Mouse (Mus musculus): ENCODE results near the gene Cdh8. TPM values are rescaled to one million over a fixed set of nuclear protein-coding genes. Genes with fewer than 3 reads are reported as not detected.

Gene Cdh8
- polyA plus RNA-seq, 2 experiments: 2.6 to 3.0 TPM

GRCm38 (mm10) chr8:99285103-99285502 is 131.2 kb downstream of the Cdh8 start:
- no peak for TF ChIP-seq POLR2A (IDR thresholded peaks at IDR 0.05; ENCODE audit: borderline replicate concordance, extremely low read depth, insufficient read depth, insufficient read length)
- H3K27ac ChIP-seq (replicated peaks; ENCODE audit: low read depth, low read length): no peak overlapping the region
- H3K4me3 ChIP-seq (replicated peaks; ENCODE audit: low read length): no peak overlapping the region
- no peaks in the 10 kb centered on the region for H3K4me1 ChIP-seq (ENCODE audit: control insufficient read depth, insufficient read depth, low read length)
- H3K4me2 ChIP-seq (replicated peaks; ENCODE audit: low read depth, low read length, severe bottlenecking): no peak overlapping the region
- no peaks in the 10 kb centered on the region for H3K27me3 ChIP-seq (ENCODE audit: control insufficient read depth, insufficient read depth, low read length)
- H3K9ac ChIP-seq (ENCODE audit: low read depth, low read length, severe bottlenecking): no peak overlapping the region
- WGBS: 96% methylated on average over 1 of the region's 1 CpGs
- no peak for DNase-seq (ENCODE audit: low spot score)
- no peaks in the 10 kb centered on the region for H3K9me3 ChIP-seq (ENCODE audit: control insufficient read depth, low read length)
- no peak for ATAC-seq (ENCODE audit: low FRiP score, low read depth)
- no peaks in the 10 kb centered on the region for H3K36me3 ChIP-seq (ENCODE audit: control insufficient read depth, insufficient read depth, low read length)

GRCm38 (mm10) chr8:99280375-99280774 is 135.9 kb downstream of the Cdh8 start:
- no peak overlapping the region for H3K27ac ChIP-seq (replicated peaks; ENCODE audit: low read depth, low read length)
- ATAC-seq (ENCODE audit: low FRiP score, low read depth) (no peak), DNase-seq (ENCODE audit: low spot score) (no peak)
- TF ChIP-seq POLR2A (IDR thresholded peaks at IDR 0.05; ENCODE audit: borderline replicate concordance, extremely low read depth, insufficient read depth, insufficient read length): no peak
- no peaks in the 10 kb centered on the region for H3K36me3 ChIP-seq (ENCODE audit: control insufficient read depth, insufficient read depth, low read length)
- no peak overlapping the region for H3K4me3 ChIP-seq (replicated peaks; ENCODE audit: low read length)
- no peaks in the 10 kb centered on the region for H3K27me3 ChIP-seq (ENCODE audit: control insufficient read depth, insufficient read depth, low read length)
- no peak overlapping the region for H3K9ac ChIP-seq (ENCODE audit: low read depth, low read length, severe bottlenecking)
- no peaks in the 10 kb centered on the region for H3K9me3 ChIP-seq (ENCODE audit: control insufficient read depth, low read length)
- no peaks in the 10 kb centered on the region for H3K4me1 ChIP-seq (ENCODE audit: control insufficient read depth, insufficient read depth, low read length)
- no peak overlapping the region for H3K4me2 ChIP-seq (replicated peaks; ENCODE audit: low read depth, low read length, severe bottlenecking)

DNA sequence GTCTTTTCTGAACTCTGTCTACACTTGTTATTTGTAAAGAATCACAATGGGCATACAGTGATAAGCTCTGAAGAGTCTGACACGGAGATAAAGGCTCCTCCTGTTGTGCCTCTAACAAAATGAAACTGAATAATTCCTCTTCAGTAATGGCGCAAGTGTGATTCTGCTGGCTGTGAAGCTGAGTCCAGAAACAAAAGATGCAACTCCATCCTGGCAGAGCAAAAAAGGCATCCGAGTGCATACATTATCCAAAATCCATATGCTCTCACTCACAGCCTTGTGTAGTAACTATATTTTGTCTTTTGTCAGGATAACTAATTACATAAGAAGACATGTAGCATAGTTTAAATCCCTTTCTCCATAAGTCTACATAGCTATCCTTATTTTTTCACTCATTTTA is 149.1 kb downstream of the Cdh8 start:
- no peak for TF ChIP-seq POLR2A (IDR thresholded peaks at IDR 0.05; ENCODE audit: borderline replicate concordance, extremely low read depth, insufficient read depth, insufficient read length)
- Histone ChIP-seq H3K4me3 (replicated peaks; ENCODE audit: low read length) (no peak overlapping the region), H3K4me1 (ENCODE audit: control insufficient read depth, insufficient read depth, low read length) (no peaks in the 10 kb centered on the region), H3K27ac (replicated peaks; ENCODE audit: low read depth, low read length) (no peak overlapping the region), H3K9ac (ENCODE audit: low read depth, low read length, severe bottlenecking) (no peak overlapping the region), H3K36me3 (ENCODE audit: control insufficient read depth, insufficient read depth, low read length) (no peaks in the 10 kb centered on the region), H3K4me2 (replicated peaks; ENCODE audit: low read depth, low read length, severe bottlenecking) (no peak overlapping the region), H3K27me3 (ENCODE audit: control insufficient read depth, insufficient read depth, low read length) (no peaks in the 10 kb centered on the region), H3K9me3 (ENCODE audit: control insufficient read depth, low read length) (no peaks in the 10 kb centered on the region)
- ATAC-seq (ENCODE audit: low FRiP score, low read depth): no peak
- no peak for DNase-seq (ENCODE audit: low spot score)
- WGBS: 80% methylated on average over 3 of the region's 3 CpGs

DNA sequence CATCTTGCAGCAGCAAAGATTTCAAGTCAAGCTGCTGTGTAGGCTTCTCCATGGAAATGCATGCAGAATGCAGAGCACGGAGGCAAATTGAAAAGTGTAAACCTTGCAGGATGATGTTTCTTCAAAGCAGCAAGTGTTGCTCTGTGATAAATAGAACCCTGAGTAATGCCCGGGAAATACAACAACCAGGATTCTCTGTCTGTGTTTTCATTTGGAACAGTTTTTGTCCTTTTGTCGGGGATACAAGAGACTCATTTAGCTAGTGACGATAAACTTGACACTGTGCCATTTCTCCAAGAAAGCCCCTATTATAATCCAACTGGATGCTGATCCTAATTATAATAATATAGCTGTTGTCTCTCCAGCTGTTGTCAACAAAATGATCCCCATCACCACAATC is 181.9 kb downstream of the Cdh8 start:
- no peak overlapping the region for H3K4me2 ChIP-seq (replicated peaks; ENCODE audit: low read depth, low read length, severe bottlenecking)
- no peaks in the 10 kb centered on the region for H3K4me1 ChIP-seq (ENCODE audit: control insufficient read depth, insufficient read depth, low read length)
- DNase-seq (ENCODE audit: low spot score) (no peak), ATAC-seq (ENCODE audit: low FRiP score, low read depth) (no peak)
- H3K27ac ChIP-seq (replicated peaks; ENCODE audit: low read depth, low read length): no peak overlapping the region
- H3K36me3 ChIP-seq (ENCODE audit: control insufficient read depth, insufficient read depth, low read length): no peaks in the 10 kb centered on the region
- 83% methylated on average over 4 of the region's 4 CpGs for WGBS
- H3K27me3 ChIP-seq (ENCODE audit: control insufficient read depth, insufficient read depth, low read length): no peaks in the 10 kb centered on the region
- no peak for TF ChIP-seq POLR2A (IDR thresholded peaks at IDR 0.05; ENCODE audit: borderline replicate concordance, extremely low read depth, insufficient read depth, insufficient read length)
- H3K9me3 ChIP-seq (ENCODE audit: control insufficient read depth, low read length): no peaks in the 10 kb centered on the region
- no peak overlapping the region for H3K4me3 ChIP-seq (replicated peaks; ENCODE audit: low read length)
- H3K9ac ChIP-seq (ENCODE audit: low read depth, low read length, severe bottlenecking): no peak overlapping the region

DNA sequence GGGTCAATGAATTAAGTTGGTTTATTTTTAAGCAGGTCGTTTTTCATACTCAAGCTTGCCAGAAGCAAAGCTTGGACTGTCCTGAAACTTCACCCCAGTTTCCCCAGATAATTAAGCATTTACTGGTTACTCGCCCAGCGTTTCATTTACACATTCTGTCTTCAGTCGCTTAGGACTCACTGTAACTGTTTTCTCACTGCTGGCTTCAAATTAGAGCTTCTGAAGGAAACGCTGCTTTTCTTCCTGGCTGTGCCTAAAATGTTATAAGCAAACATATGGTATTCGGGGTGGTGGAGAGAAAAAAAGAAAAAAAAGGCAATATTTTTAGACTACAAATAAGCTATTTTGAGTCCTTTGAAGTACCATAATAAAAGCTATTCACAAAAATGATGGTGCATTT is 192.6 kb downstream of the Cdh8 start:
- no peaks in the 10 kb centered on the region for H3K4me1 ChIP-seq (ENCODE audit: control insufficient read depth, insufficient read depth, low read length)
- no peaks in the 10 kb centered on the region for H3K9me3 ChIP-seq (ENCODE audit: control insufficient read depth, low read length)
- H3K9ac ChIP-seq (ENCODE audit: low read depth, low read length, severe bottlenecking): no peak overlapping the region
- no peak for ATAC-seq (ENCODE audit: low FRiP score, low read depth)
- TF ChIP-seq POLR2A (IDR thresholded peaks at IDR 0.05; ENCODE audit: borderline replicate concordance, extremely low read depth, insufficient read depth, insufficient read length): no peak
- DNase-seq (ENCODE audit: low spot score): no peak
- no peak overlapping the region for H3K4me2 ChIP-seq (replicated peaks; ENCODE audit: low read depth, low read length, severe bottlenecking)
- no peaks in the 10 kb centered on the region for H3K36me3 ChIP-seq (ENCODE audit: control insufficient read depth, insufficient read depth, low read length)
- WGBS: 46% methylated on average over 6 of the region's 6 CpGs
- no peaks in the 10 kb centered on the region for H3K27me3 ChIP-seq (ENCODE audit: control insufficient read depth, insufficient read depth, low read length)
- no peak overlapping the region for H3K27ac ChIP-seq (replicated peaks; ENCODE audit: low read depth, low read length)
- H3K4me3 ChIP-seq (replicated peaks; ENCODE audit: low read length): no peak overlapping the region

GRCm38 (mm10) chr8:99205194-99205593 is 211.1 kb downstream of the Cdh8 start:
- Histone ChIP-seq H3K9ac (ENCODE audit: low read depth, low read length, severe bottlenecking) (no peak overlapping the region), H3K27me3 (ENCODE audit: control insufficient read depth, insufficient read depth, low read length) (no peaks in the 10 kb centered on the region), H3K4me3 (replicated peaks; ENCODE audit: low read length) (no peak overlapping the region), H3K36me3 (ENCODE audit: control insufficient read depth, insufficient read depth, low read length) (no peaks in the 10 kb centered on the region), H3K4me1 (ENCODE audit: control insufficient read depth, insufficient read depth, low read length) (no peaks in the 10 kb centered on the region), H3K4me2 (replicated peaks; ENCODE audit: low read depth, low read length, severe bottlenecking) (no peak overlapping the region), H3K9me3 (ENCODE audit: control insufficient read depth, low read length) (no peaks in the 10 kb centered on the region), H3K27ac (replicated peaks; ENCODE audit: low read depth, low read length) (no peak overlapping the region)
- no peak for TF ChIP-seq POLR2A (IDR thresholded peaks at IDR 0.05; ENCODE audit: borderline replicate concordance, extremely low read depth, insufficient read depth, insufficient read length)
- WGBS: 80% methylated on average over 7 of the region's 7 CpGs
- no peak for DNase-seq (ENCODE audit: low spot score)
- ATAC-seq (ENCODE audit: low FRiP score, low read depth): no peak
